Mouse (Mus musculus): ENCODE measurements around the gene Htt. TPM values are rescaled to one million over a fixed set of nuclear protein-coding genes. Genes with fewer than 3 reads are reported as not detected.

Htt gene
- total RNA-seq, 2 experiments from 2014 or later: 22.9 to 29.6 TPM

DNA sequence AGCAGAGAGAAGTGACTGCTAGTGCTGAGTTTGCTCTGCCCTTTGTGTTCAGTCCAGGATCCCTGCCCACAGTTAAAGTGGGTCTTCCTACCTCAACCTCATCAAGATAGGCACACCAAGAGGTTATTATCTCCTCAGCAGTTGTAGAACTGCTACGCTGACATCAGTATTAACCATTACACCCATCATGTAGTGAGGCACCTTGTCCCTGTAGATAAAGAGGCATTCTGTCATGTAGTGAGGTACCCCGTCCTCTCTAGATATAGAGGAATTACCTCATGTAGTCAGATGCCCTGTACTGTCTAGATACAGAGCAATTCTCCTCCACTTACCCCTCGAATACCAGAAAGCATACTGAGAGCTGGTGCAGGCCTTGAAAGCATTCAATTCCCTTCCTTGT is 119.5 kb downstream of the Htt start:
- ATAC-seq (replicated peaks; ENCODE audit: low FRiP score, low TSS enrichment, poor library complexity, severe bottlenecking): peak; percentile 98

- ATAC-seq (replicated peaks; ENCODE audit: low FRiP score, low TSS enrichment, poor library complexity, severe bottlenecking): no peak
Observed at GRCm38 (mm10) chr5:34885250-34885649, 123.7 kb downstream of the Htt start.

GRCm38 (mm10) chr5:34889252-34889651 is 127.7 kb downstream of the Htt start:
- ATAC-seq (replicated peaks; ENCODE audit: low FRiP score, low TSS enrichment, poor library complexity, severe bottlenecking): peak; percentile 89

GRCm38 (mm10) chr5:34896697-34897453 is 135.3 kb downstream of the Htt start:
- peak; percentile 86 for ATAC-seq (replicated peaks; ENCODE audit: low FRiP score, low TSS enrichment, poor library complexity, severe bottlenecking)

DNA sequence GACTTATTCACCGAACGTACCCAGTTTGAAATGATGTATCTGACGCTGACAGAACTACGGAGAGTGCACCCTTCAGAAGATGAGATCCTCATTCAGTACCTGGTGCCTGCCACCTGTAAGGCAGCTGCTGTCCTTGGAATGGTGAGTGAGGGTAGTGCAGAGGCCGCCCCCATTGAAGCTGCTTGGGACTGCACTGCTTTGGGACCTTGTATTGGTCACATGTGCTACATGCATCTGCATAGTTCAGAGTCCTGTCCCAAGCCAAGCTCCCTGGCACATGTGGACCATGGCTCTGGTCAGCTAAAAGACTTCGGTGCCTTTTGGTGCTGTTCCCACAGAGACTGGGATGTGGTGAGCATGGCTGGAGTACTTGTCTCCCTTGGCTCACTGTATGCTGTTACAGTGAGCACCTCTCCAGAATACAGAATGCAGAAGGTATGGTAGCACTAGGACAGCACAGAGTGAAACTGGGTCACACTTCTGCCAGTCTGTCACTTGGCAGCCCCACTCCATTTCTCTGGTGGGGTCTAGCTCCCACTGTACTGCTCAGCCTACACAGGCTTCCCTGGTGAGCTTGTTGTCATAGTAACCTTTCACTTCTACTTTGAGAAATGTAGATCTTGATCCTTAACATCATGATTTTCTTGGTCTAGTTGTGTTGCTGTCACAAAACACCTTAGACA is 138.4 kb downstream of the Htt start:
- ATAC-seq (replicated peaks; ENCODE audit: low FRiP score, low TSS enrichment, poor library complexity, severe bottlenecking): no peak

DNA sequence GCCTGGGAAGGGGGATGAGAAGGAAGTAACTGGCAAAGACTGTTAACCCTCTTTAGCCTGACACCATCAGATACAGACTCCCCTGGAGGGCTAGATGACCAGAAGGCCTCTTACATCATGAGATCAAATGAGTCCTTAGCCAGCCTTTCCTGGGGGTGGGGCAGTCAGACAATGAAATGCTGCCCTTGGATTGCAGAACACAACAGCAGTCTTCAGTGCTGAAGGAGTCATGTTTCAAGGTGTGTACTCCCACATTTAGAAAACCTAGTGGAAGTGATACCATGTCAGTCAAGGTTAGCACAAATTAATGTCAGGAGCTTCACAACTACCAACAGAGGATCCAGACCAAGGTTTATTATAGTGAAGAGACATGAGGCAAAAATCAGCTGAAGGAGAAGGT is 140.8 kb downstream of the Htt start:
- ATAC-seq (replicated peaks; ENCODE audit: low FRiP score, low TSS enrichment, poor library complexity, severe bottlenecking): no peak

DNA sequence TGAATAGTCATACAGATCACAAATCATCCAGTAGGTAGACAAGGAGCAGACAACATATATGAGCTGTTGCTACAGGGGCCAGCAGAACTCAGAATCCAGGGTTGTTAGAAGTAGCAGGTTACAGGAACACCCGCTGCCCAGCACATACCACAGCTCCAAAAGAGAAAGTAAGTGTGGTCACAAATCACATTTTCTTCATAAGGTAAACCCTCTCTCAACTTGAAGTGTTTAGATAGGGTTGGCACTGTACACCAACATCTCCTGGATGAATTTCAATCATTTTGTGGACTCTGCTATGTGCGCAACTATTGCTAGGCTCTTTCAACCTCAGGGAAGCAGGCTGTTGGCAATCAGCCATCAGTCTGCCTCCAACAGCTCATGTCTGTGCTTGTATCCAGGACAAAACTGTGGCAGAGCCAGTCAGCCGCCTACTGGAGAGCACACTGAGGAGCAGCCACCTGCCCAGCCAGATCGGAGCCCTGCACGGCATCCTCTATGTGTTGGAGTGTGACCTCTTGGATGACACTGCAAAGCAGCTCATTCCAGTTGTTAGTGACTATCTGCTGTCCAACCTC is 141.4 kb downstream of the Htt start:
- ATAC-seq (replicated peaks; ENCODE audit: low FRiP score, low TSS enrichment, poor library complexity, severe bottlenecking): no peak

GRCm38 (mm10) chr5:34904412-34904811 is 142.9 kb downstream of the Htt start:
- ATAC-seq (replicated peaks; ENCODE audit: low FRiP score, low TSS enrichment, poor library complexity, severe bottlenecking): no peak

DNA sequence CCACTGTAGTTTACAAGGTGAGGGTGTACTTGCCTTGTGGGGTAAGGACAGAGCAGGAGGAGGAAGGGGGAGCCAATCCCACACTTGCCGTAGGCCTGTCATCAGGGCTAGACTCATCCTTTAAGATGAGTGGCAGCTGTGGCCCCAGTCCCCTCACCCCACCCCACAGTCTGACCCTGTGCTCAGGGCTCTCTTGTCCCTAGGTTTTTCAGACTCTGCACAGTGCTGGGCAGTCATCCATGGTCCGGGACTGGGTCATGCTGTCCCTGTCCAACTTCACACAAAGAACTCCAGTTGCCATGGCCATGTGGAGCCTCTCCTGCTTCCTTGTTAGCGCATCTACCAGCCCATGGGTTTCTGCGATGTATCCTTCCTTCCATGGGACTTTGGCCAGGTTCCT is 145.7 kb downstream of the Htt start:
- no peak for ATAC-seq (replicated peaks; ENCODE audit: low FRiP score, low TSS enrichment, poor library complexity, severe bottlenecking)

DNA sequence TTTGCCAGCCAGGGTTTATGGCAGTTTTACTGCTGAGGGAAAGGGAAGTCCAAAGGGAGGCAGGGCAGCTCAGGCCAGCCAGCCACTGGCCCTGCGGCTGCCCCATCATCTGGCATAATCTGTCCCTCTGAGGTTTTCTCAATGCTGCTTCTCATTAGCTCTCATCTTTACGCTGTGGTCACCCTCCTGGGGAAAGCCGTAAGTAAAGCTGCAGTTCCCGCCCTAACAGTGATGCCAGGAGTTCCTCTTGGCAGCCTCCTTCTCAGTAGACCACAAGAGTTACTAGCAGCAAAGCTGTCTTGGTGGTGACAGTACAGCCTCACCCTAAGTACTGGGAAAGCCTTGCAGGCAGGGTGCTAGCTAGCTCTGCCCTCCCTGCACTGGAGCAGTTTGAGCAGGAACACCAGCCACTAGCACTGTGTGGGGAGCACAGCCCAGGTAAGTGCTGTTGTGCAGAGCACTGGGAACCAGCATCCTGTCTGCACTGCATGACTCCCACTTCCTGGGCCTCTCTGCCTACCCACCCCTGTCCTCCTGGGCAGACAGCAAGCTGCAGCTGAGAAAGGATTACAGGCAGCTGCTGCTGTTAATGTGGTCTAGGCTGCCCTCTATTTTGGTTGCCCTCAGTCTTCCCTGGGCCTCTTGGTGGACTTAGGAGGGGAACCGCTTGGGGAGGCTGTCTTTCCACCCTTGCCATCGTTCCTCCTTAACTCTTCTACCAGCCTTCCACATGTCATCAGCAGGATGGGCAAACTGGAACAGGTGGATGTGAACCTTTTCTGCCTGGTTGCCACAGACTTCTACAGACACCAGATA is 146.6 kb downstream of the Htt start, which contains the start of gene Msantd1:
Gene Msantd1 (plus strand): TSS at position 103 of the 816 bp plus-strand sequence.
- peak; percentile 17; the same call in 1 of the 2 replicates for ATAC-seq (replicated peaks; ENCODE audit: low FRiP score, low TSS enrichment, poor library complexity, severe bottlenecking)

DNA sequence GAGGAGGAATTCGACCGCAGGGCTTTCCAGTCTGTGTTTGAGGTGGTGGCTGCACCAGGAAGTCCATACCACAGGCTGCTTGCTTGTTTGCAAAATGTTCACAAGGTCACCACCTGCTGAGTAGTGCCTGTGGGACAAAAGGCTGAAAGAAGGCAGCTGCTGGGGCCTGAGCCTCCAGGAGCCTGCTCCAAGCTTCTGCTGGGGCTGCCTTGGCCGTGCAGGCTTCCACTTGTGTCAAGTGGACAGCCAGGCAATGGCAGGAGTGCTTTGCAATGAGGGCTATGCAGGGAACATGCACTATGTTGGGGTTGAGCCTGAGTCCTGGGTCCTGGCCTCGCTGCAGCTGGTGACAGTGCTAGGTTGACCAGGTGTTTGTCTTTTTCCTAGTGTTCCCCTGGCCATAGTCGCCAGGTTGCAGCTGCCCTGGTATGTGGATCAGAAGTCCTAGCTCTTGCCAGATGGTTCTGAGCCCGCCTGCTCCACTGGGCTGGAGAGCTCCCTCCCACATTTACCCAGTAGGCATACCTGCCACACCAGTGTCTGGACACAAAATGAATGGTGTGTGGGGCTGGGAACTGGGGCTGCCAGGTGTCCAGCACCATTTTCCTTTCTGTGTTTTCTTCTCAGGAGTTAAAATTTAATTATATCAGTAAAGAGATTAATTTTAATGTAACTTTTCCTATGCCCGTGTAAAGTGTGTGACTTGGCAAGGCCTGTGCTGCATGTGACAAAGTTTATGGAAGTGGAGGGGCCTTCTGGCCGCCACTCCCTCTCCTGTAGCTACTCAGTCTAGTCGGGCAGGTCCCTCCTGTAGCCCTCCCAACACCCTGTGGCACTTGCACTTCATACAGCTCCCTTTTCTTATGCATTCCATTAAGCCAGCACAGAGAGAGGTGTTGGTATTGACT is 147.4 kb downstream of the Htt start:
- ATAC-seq (replicated peaks; ENCODE audit: low FRiP score, low TSS enrichment, poor library complexity, severe bottlenecking): no peak

GRCm38 (mm10) chr5:34909634-34910503 is 148.3 kb downstream of the Htt start:
- ATAC-seq (replicated peaks; ENCODE audit: low FRiP score, low TSS enrichment, poor library complexity, severe bottlenecking): peak; percentile 39; the same call in 1 of the 2 replicates

DNA sequence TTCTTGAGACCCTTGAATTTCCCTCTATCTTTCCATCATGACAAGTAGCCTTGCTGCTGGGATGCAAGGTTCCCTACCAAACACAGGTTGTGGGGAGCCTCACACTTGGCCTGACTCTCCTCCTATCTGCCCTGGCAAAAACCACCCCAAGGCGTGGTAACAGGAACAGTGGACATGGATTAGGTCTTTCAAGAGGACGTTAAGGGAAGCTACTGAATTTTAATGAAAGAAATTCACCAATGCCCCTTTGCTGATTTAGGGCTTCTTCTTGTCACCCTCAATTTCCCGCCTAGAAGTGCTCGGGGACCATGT is 148.9 kb downstream of the Htt start:
- ATAC-seq (replicated peaks; ENCODE audit: low FRiP score, low TSS enrichment, poor library complexity, severe bottlenecking): peak; percentile 31; the same call in 1 of the 2 replicates

DNA sequence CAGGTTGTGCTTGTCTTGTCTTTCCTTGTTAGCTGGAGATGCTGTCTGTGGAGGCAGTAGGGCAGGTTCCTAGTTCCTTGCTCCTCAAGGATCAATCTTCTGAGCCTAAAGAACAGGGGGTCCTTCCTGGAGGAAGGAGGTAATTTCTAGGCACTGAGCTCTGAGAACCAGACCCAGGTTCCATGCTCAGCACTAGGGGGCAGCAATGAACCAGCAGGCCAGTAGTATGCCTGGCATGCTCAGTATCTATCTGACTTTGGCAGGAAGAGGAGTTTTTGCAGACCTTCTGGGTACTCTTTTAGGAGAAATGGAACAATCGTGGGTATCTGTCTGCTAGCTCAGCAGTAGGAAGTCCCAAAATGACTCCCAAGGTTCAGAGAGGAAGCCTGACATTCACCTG is 154.3 kb downstream of the Htt start:
- peak; percentile 64 for ATAC-seq (replicated peaks; ENCODE audit: low FRiP score, low TSS enrichment, poor library complexity, severe bottlenecking)

- ATAC-seq (replicated peaks; ENCODE audit: low FRiP score, low TSS enrichment, poor library complexity, severe bottlenecking): no peak
Observed at GRCm38 (mm10) chr5:34917234-34917655, 155.7 kb downstream of the Htt start.

DNA sequence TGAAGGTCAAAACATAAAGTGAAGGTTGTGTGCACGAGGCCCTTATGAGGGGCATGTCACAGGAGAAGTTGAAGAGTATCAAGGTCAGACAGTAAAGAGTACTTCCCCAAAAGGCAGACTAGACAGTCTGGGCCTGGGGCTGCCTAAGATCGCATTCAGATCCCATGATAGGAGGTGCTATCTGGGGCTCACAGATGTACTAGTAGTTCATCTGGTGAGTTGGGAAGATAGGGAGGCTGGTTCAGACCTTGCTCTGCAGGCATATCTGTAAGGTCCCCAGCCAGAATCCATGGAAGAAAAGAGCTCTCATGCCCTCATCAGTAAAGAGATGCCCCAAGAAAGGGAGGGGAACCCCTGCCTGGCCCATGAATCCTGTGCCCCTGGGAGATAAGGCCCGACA is 157.2 kb downstream of the Htt start:
- ATAC-seq (replicated peaks; ENCODE audit: low FRiP score, low TSS enrichment, poor library complexity, severe bottlenecking): peak; percentile 35; the same call in 1 of the 2 replicates

DNA sequence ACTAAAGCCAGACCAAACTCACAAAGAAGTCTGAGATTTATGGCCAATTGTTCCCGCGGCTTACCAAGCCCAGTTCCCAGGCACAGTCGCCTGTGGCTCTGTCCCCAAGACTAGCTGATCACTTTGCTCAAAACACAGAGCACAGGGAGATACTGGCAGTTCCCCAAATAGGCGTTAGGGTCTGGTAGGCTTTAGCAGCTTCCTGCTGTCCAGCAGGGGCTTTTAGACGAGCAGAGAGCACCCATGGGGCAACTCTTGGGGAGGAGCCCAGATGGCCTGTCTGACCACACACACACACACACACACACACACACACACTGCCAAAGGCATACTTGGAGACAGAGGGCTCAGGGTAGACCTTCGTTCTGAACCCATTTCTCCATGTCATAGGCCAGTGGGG is 161.0 kb downstream of the Htt start:
- ATAC-seq (replicated peaks; ENCODE audit: low FRiP score, low TSS enrichment, poor library complexity, severe bottlenecking): no peak

DNA sequence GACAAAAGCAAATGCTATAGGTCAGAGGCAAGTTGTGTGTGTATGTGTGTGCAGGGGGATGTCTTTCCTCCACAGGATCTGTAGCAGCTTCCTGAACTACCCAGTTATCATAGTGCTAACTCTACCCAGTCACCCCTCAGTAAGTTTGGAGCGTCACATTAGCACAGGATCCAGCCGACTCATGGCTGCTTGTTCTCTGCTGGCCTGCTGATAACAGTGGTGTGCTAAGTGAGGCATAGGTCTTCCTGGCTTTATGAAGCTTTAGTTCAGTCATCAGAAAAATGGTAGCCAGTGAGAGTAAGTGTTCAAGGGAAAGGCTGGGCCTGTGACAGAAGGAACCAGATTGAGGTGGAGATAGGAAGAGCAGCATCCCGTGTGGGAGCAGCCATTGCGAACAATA is 162.4 kb downstream of the Htt start:
- ATAC-seq (replicated peaks; ENCODE audit: low FRiP score, low TSS enrichment, poor library complexity, severe bottlenecking): peak; percentile 76

Measured in megakaryocyte-erythroid progenitor cell, adult 5-6 weeks (primary cell).